Mouse (Mus musculus) midbrain, embryonic 14.5 days (tissue): ENCODE results near the gene Prss38. TPM values are rescaled to one million over a fixed set of nuclear protein-coding genes. Genes with fewer than 3 reads are reported as not detected.

ENCODE experiments used
- ATAC-seq: fragments of 200-750 bp; cut with Nextera tagmentation; 2 replicates; pipeline ENCODE4 v1.8.0; 2017; ENCODE audit warnings: moderate number of reproducible peaks, moderate library complexity; ENCODE audit not compliant: low FRiP score, low TSS enrichment
- DNase-seq: peaks from one replicate; pipeline ENCODE4 v3.0.0-alpha.2; 2015
- H3K27ac ChIP-seq: fragments of 300-500 bp; sonication (generic); replicated peaks from 2 replicates; pipeline ENCODE4 v1.5.1; 2014; ENCODE audit warnings: mild to moderate bottlenecking, low read depth, low read length, moderate library complexity
- H3K27me3 ChIP-seq: fragments of 300-500 bp; sonication (generic); 2 replicates; pipeline ENCODE4 v1.6.1; 2014; ENCODE audit warnings: low read length, control low read depth, mixed read lengths; ENCODE audit not compliant: control insufficient read depth, insufficient read depth
- H3K36me3 ChIP-seq: fragments of 300-500 bp; sonication (generic); 2 replicates; pipeline ENCODE4 v1.6.1; 2014; ENCODE audit warnings: low read length, control low read depth; ENCODE audit not compliant: control insufficient read depth, insufficient read depth
- H3K4me1 ChIP-seq: fragments of 300-500 bp; sonication (generic); 2 replicates; pipeline ENCODE4 v1.6.1; 2014; ENCODE audit warnings: mild to moderate bottlenecking, antibody characterized with exemption, low read length, control low read depth; ENCODE audit not compliant: control insufficient read depth, insufficient read depth
- H3K4me2 ChIP-seq: fragments of 300-500 bp; sonication (generic); 2 replicates; pipeline ENCODE4 v1.6.1; 2014; ENCODE audit warnings: mild to moderate bottlenecking, low read length, moderate library complexity
- H3K4me3 ChIP-seq: fragments of 300-500 bp; sonication (generic); replicated peaks from 2 replicates; pipeline ENCODE4 v1.5.1; 2014; ENCODE audit warnings: low read depth, low read length
- H3K9ac ChIP-seq: fragments of 300-500 bp; sonication (generic); replicated peaks from 2 replicates; pipeline ENCODE4 v1.6.1; 2014; ENCODE audit warnings: mild to moderate bottlenecking, low read length, moderate library complexity
- H3K9me3 ChIP-seq: fragments of 300-500 bp; sonication (generic); 2 replicates; pipeline ENCODE4 v1.6.1; 2016; ENCODE audit warnings: low read length, control low read depth, mixed read lengths; ENCODE audit not compliant: control insufficient read depth
- WGBS: fragments of 180-500 bp; shearing (Covaris S2); extraction: QIAGEN DNeasy Blood & Tissue Kit; methylation state at CpG from one replicate; pipeline ENCODE4 v1.1.7; 2014; 5-methylcytosine and 5-hydroxymethylcytosine counted together
- microRNA-seq: library from miRNA; unstranded; fragments of <30 nt; microRNA quantifications from one replicate; pipeline ENCODE4, GENCODE M21; 2016
- polyA plus RNA-seq: library from polyadenylated mRNA; unstranded; fragments of >200 nt; fragmentation: Nextera tagmentation; extraction: Ambion mirVana; gene quantifications from 2 replicates; pipeline ENCODE4 v1.2.1, GENCODE M21; 2014

The Prss38 gene
- polyA plus RNA-seq, 1 experiment from 2014 or later, result 0.17 TPM

GRCm38 (mm10) chr11:59327625-59328024 lies 47.8 kb downstream of the Prss38 start:
- H3K9ac ChIP-seq, result no peak overlapping the region
- no peak overlapping the region for H3K27ac ChIP-seq
- H3K4me1 ChIP-seq, result 0 out of 2 replicates have a peak, but pooled peaks cover 12% of the 10 kb centered on the region
- DNase-seq (no peak), ATAC-seq (no peak)
- H3K36me3 ChIP-seq, result no peaks in the 10 kb centered on the region
- no peaks in the 10 kb centered on the region for H3K9me3 ChIP-seq
- 0 out of 2 replicates have a peak, but pooled peaks cover 4% of the 10 kb centered on the region for H3K27me3 ChIP-seq
- no peak overlapping the region for H3K4me2 ChIP-seq
- H3K4me3 ChIP-seq, result no peak overlapping the region
- WGBS, result 87% methylated on average over 18 of the region's 18 CpGs

- Histone ChIP-seq H3K27me3 (0 out of 2 replicates have a peak, but pooled peaks cover 4% of the 10 kb centered on the region), H3K4me3 (no peak overlapping the region), H3K4me1 (0 out of 2 replicates have a peak, but pooled peaks cover 7% of the 10 kb centered on the region), H3K9ac (no peak overlapping the region), H3K9me3 (no peaks in the 10 kb centered on the region), H3K36me3 (no peaks in the 10 kb centered on the region), H3K27ac (no peak overlapping the region), H3K4me2 (no peak overlapping the region)
- no peak for ATAC-seq
- no peak for DNase-seq
- 82% methylated on average over 5 of the region's 5 CpGs for WGBS
These were observed 50.7 kb downstream of the Prss38 start for GRCm38 (mm10) chr11:59324777-59325176.

- H3K4me3 ChIP-seq, result no peak overlapping the region
- no peaks in the 10 kb centered on the region for H3K27me3 ChIP-seq
- H3K4me1 ChIP-seq, result no peaks in the 10 kb centered on the region
- H3K27ac ChIP-seq, result no peak overlapping the region
- no peak overlapping the region for H3K4me2 ChIP-seq
- no peak for ATAC-seq
- DNase-seq, result no peak
- no peaks in the 10 kb centered on the region for H3K9me3 ChIP-seq
- H3K36me3 ChIP-seq, result no peaks in the 10 kb centered on the region
- WGBS, result 73% methylated on average over 3 of the region's 3 CpGs
- no peak overlapping the region for H3K9ac ChIP-seq
These were observed 52.5 kb downstream of the Prss38 start for GRCm38 (mm10) chr11:59322988-59323387.

Small RNA genes lying within 50 kb of the gene (microRNA-seq; reads per million reads assigned to microRNA genes)
- not detected for gene Gm24756

Other genes with a start within 250 kb of the Prss38 start
- gene Obscn, start 239.3 kb downstream of the Prss38 start, polyA plus RNA-seq, result 0.37 and 0.43 TPM in 2 replicates
- 3.1 and 6.3 TPM in 2 replicates for gene Iba57, start 211.9 kb downstream of the Prss38 start, polyA plus RNA-seq
- 0.18 TPM in 1 of 2 replicates, not detected in the other for gene Gjc2, start 192.4 kb downstream of the Prss38 start, polyA plus RNA-seq
- 205 and 261 TPM in 2 replicates for gene Guk1, start 183.4 kb downstream of the Prss38 start, polyA plus RNA-seq
- 87.7 and 108 TPM in 2 replicates for gene Mrpl55, start 173.2 kb downstream of the Prss38 start, polyA plus RNA-seq
- gene 2310033P09Rik, start 167.3 kb downstream of the Prss38 start, polyA plus RNA-seq, result 23.7 and 26.7 TPM in 2 replicates
- gene Arf1, start 147.4 kb downstream of the Prss38 start, polyA plus RNA-seq, result 594 and 613 TPM in 2 replicates
- 0.43 and 0.46 TPM in 2 replicates for gene Wnt3a, start 84.9 kb downstream of the Prss38 start, polyA plus RNA-seq
- gene Wnt9a, start 68.7 kb downstream of the Prss38 start, polyA plus RNA-seq, result 1.6 and 1.7 TPM in 2 replicates
- gene Jmjd4, start 74.4 kb upstream of the Prss38 start, polyA plus RNA-seq, result 15.4 and 16.6 TPM in 2 replicates
- 525 and 579 TPM in 2 replicates for gene Snap47, start 75.5 kb upstream of the Prss38 start, polyA plus RNA-seq
- 16.8 and 18.3 TPM in 2 replicates for gene Zfp867, start 96.8 kb upstream of the Prss38 start, polyA plus RNA-seq
- gene Zkscan17, start 151.1 kb upstream of the Prss38 start, polyA plus RNA-seq, result 15.5 and 16.1 TPM in 2 replicates
- 0.35 TPM in 1 of 2 replicates, not detected in the other for gene Nlrp3, start 165.9 kb upstream of the Prss38 start, polyA plus RNA-seq
- not detected in 2 replicates for gene Olfr222, start 200.6 kb upstream of the Prss38 start, polyA plus RNA-seq
- gene Olfr223, start 217.6 kb upstream of the Prss38 start, polyA plus RNA-seq, result not detected in 2 replicates